Mouse (Mus musculus): ENCODE results near the gene Mrpl20.

DNA sequence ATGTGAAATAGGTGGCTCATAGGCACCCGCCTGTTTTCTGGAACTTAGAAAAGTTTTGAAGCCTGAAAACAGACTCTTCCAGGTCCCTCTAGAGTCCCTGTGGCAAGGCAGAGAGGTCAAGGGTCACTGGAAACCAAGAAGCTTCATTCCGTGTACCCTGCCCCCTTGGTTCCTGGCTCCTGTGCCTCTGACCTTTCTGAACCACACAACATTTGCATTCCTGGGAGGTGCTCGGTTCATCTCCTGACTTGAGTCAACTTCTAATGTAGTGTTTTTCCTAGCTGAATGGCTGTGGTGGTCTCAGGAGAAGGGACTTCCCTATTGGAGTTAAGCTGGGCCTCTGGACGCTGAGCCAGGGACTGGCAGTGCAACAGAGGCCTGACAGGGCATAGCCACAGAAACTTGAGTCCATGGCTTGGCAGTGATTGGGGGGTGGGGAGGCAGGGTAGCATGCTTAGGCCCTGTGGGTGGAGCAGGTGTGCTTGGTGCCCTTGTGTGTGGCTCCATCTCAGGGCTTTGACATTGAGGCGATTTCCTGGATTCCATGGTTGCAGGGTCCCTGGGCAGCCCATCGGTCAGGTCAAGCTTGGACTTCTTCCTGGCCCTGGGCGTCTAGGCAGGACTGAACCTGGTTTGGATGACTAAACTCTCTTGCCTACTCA, 45.9 kb downstream of the Mrpl20 start:
- TF ChIP-seq EP300 (IDR thresholded peaks at IDR 0.05; ENCODE audit: low read depth in 1 of 2, low read length in 2 of 2) = no peak
- no peak for TF ChIP-seq CTCF (IDR thresholded peaks at IDR 0.05 in 2 of 3, conservative IDR thresholded peaks at IDR 0.05 in 1 of 3; ENCODE audit: control insufficient read depth in 1 of 3, insufficient read depth in 1 of 3, low read depth in 2 of 3, low read length in 3 of 3, poor library complexity in 1 of 3, severe bottlenecking in 1 of 3)
- TF ChIP-seq MXI1 (IDR thresholded peaks at IDR 0.05; ENCODE audit: low read depth, low read length) = no peak; the same call in 1 of the 2 replicates

Data from MEL (cell line).